Mouse (Mus musculus) megakaryocyte, embryonic 14.5 days (primary cell): Measurements from ENCODE around the gene Olfr33.

Source experiments
- FLI1 ChIP-seq: IDR thresholded peaks from 2 replicates; pipeline ENCODE4 v1.6.1; 2012; ENCODE audit warnings: low read length, inconsistent platforms, mixed read lengths
- GATA1 ChIP-seq: IDR thresholded peaks from 3 replicates; pipeline ENCODE4 v1.6.1; 2012; ENCODE audit warnings: mixed read lengths, low read length, inconsistent platforms, borderline replicate concordance

DNA sequence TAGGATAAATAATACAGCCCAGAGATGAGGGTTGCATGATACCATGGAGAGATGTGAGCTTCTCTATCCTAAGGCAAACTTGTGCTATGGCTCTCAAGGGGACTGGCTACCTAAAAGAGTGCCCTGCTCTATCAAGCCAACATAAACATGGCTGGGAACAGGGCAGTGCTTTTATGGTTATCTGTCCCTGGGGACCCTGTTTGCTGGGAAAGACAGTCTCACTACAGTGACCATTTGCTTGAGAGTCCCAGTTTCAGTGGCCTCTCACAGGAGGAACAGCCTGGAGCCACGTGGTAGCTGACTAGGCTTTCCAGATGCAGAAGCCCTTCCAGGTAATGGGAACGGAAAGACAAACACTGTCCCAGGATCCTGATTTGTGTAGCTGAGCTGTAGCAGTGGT, 18.8 kb upstream of the Olfr33 start:
- TF ChIP-seq GATA1, result no peak
- no peak for TF ChIP-seq FLI1
